Mouse (Mus musculus) thymus, adult 2 months (tissue): ENCODE results near the gene Gpr18. TPM values are rescaled to one million over a fixed set of nuclear protein-coding genes. Genes with fewer than 3 reads are reported as not detected.

Experiments
- DNase-seq: peaks from one replicate; pipeline ENCODE4 v3.0.0; 2021
- H3K27ac ChIP-seq: fragments of 200-500 bp; 2 replicates; pipeline ENCODE4 v1.5.1; 2012; ENCODE audit warnings: low read length, control low read depth; ENCODE audit not compliant: control insufficient read depth, insufficient read depth
- H3K27me3 ChIP-seq: fragments of 200-500 bp; 2 replicates; pipeline ENCODE4 v1.6.1; 2012; ENCODE audit warnings: mild to moderate bottlenecking, low read length, moderate library complexity, mixed read lengths; ENCODE audit not compliant: control insufficient read depth, insufficient read depth
- H3K36me3 ChIP-seq: fragments of 200-500 bp; 2 replicates; pipeline ENCODE4 v1.6.1; 2012; ENCODE audit warnings: mild to moderate bottlenecking, low read length, moderate library complexity; ENCODE audit not compliant: control insufficient read depth, insufficient read depth
- H3K4me1 ChIP-seq: fragments of 200-500 bp; replicated peaks from 2 replicates; pipeline ENCODE4 v1.6.1; 2012; ENCODE audit warnings: low read length; ENCODE audit not compliant: control insufficient read depth, insufficient read depth
- H3K4me3 ChIP-seq: fragments of 200-500 bp; 2 replicates; pipeline ENCODE4 v1.5.1; 2012; ENCODE audit warnings: mild to moderate bottlenecking, low read length, control low read depth, moderate library complexity; ENCODE audit not compliant: control insufficient read depth, insufficient read depth
- CTCF ChIP-seq: fragments of 200-500 bp; IDR thresholded peaks from 2 replicates; pipeline ENCODE4 v1.5.1; 2012; ENCODE audit warnings: mild to moderate bottlenecking, control low read depth, low read length, moderate library complexity, borderline replicate concordance; ENCODE audit not compliant: control insufficient read depth, poor library complexity, insufficient read depth; ENCODE audit errors: extremely low read depth
- POLR2A ChIP-seq: fragments of 200-500 bp; IDR thresholded peaks from 2 replicates; pipeline ENCODE4 v1.6.1; 2012; ENCODE audit warnings: mild to moderate bottlenecking, low read length, control low read depth, moderate library complexity; ENCODE audit not compliant: control insufficient read depth, poor library complexity, insufficient read depth; ENCODE audit errors: extremely low read depth
- WGBS: fragments of 180-500 bp; shearing (Covaris S2); methylation state at CpG from one replicate; pipeline ENCODE4 v1.1.7; 2018; 5-methylcytosine and 5-hydroxymethylcytosine counted together
- polyA plus RNA-seq: library from polyadenylated mRNA; depleted of rRNA; stranded (reverse); fragments of >200 nt; gene quantifications from 2 replicates; pipeline ENCODE4 v1.2.3, GENCODE M21; 2012

Gene Gpr18
- polyA plus RNA-seq, 1 experiment = 32.8 TPM

GRCm38 (mm10) chr14:121957176-121957871 lies 41.7 kb upstream of the Gpr18 start:
- WGBS = 91% methylated on average over 10 of the region's 10 CpGs
- Histone ChIP-seq H3K4me3 (no peak overlapping the region), H3K36me3 (no peaks in the 10 kb centered on the region), H3K27ac (no peak overlapping the region), H3K4me1 (peaks cover 51% of the 10 kb centered on the region), H3K27me3 (no peaks in the 10 kb centered on the region)
- no peak for DNase-seq
- TF ChIP-seq POLR2A (no peak), CTCF (no peak)

- H3K4me3 ChIP-seq = no peak overlapping the region
- no peaks in the 10 kb centered on the region for H3K36me3 ChIP-seq
- H3K27ac ChIP-seq = peak overlapping the region; percentile 52
- H3K4me1 ChIP-seq = peaks cover 51% of the 10 kb centered on the region
- TF ChIP-seq CTCF (no peak), POLR2A (no peak)
- H3K27me3 ChIP-seq = no peaks in the 10 kb centered on the region
- 76% methylated on average over 5 of the region's 5 CpGs for WGBS
- no peak for DNase-seq
Measured at GRCm38 (mm10) chr14:121956291-121956690, 40.7 kb upstream of the Gpr18 start.

- Histone ChIP-seq H3K36me3 (no peaks in the 10 kb centered on the region), H3K27ac (peak overlapping the region; percentile 90), H3K4me3 (no peak overlapping the region), H3K4me1 (peaks cover 47% of the 10 kb centered on the region), H3K27me3 (no peaks in the 10 kb centered on the region)
- DNase-seq = no peak
- TF ChIP-seq CTCF (no peak), POLR2A (no peak)
- WGBS = 15% methylated on average over 5 of the region's 5 CpGs
Measured at GRCm38 (mm10) chr14:121955176-121955795, 39.7 kb upstream of the Gpr18 start.

- WGBS = 88% methylated on average over 12 of the region's 12 CpGs
- Histone ChIP-seq H3K4me1 (peaks cover 53% of the 10 kb centered on the region), H3K4me3 (no peak overlapping the region)
Measured at GRCm38 (mm10) chr14:121954608-121955007, 39.0 kb upstream of the Gpr18 start.

GRCm38 (mm10) chr14:121954129-121954528 lies 38.5 kb upstream of the Gpr18 start:
- peak overlapping the region; percentile 74 for H3K27ac ChIP-seq
- peaks cover 54% of the 10 kb centered on the region for H3K4me1 ChIP-seq
- no peak for TF ChIP-seq CTCF
- no peak overlapping the region for H3K4me3 ChIP-seq
- no peaks in the 10 kb centered on the region for H3K27me3 ChIP-seq
- H3K36me3 ChIP-seq = no peaks in the 10 kb centered on the region
- no peak for DNase-seq
- WGBS = 95% methylated on average over 11 of the region's 11 CpGs

More at GRCm38 (mm10) chr14:121954608-121955007, 39.0 kb upstream of the Gpr18 start:
- Histone ChIP-seq H3K27me3 (no peaks in the 10 kb centered on the region), H3K27ac (peak overlapping the region; percentile 74), H3K36me3 (no peaks in the 10 kb centered on the region)
- TF ChIP-seq POLR2A (no peak), CTCF (no peak)
- no peak for DNase-seq

GRCm38 (mm10) chr14:121952046-121952400 lies 36.4 kb upstream of the Gpr18 start:
- Histone ChIP-seq H3K4me3 (no peak overlapping the region), H3K27me3 (no peaks in the 10 kb centered on the region), H3K4me1 (peaks cover 46% of the 10 kb centered on the region), H3K27ac (no peak overlapping the region), H3K36me3 (no peaks in the 10 kb centered on the region)
- TF ChIP-seq CTCF (no peak), POLR2A (no peak)
- no peak for DNase-seq
- 90% methylated on average over 5 of the region's 5 CpGs for WGBS

- no peak for DNase-seq
- Histone ChIP-seq H3K36me3 (no peaks in the 10 kb centered on the region), H3K27ac (peak overlapping the region; percentile 39; the same call in 1 of the 2 replicates), H3K4me1 (peaks cover 46% of the 10 kb centered on the region), H3K4me3 (no peak overlapping the region), H3K27me3 (no peaks in the 10 kb centered on the region)
- WGBS = 80% methylated on average over 2 of the region's 2 CpGs
- TF ChIP-seq CTCF (no peak), POLR2A (no peak)
Measured at GRCm38 (mm10) chr14:121951399-121952045, 35.9 kb upstream of the Gpr18 start.
